Mouse (Mus musculus) erythroblast, embryonic 14.5 days (primary cell): ENCODE measurements around the gene Fyn.

Source experiments
- GATA1 ChIP-seq: IDR thresholded peaks from 2 replicates; pipeline ENCODE4 v1.6.1; 2012; ENCODE audit warnings: low read length, inconsistent platforms, mixed read lengths
- TAL1 ChIP-seq: IDR thresholded peaks from 3 replicates; pipeline ENCODE4 v1.6.1; 2012; ENCODE audit warnings: low read length, inconsistent platforms, mixed read lengths

GRCm38 (mm10) chr10:39568991-39569390 is 200.3 kb downstream of the Fyn start:
- no peak for TF ChIP-seq GATA1
- TF ChIP-seq TAL1, result no peak
